Mouse (Mus musculus) liver, embryonic 14.5 days (tissue): ENCODE data around the gene Il20rb.

ENCODE experiments used
- CTCF ChIP-seq: IDR thresholded peaks from 2 replicates; pipeline ENCODE4 v1.5.1; 2016; ENCODE audit warnings: antibody characterized with exemption, low read depth, control low read depth
- EP300 ChIP-seq: IDR thresholded peaks from 2 replicates; pipeline ENCODE4 v1.6.1; 2016; ENCODE audit warnings: antibody characterized with exemption, low read depth

DNA sequence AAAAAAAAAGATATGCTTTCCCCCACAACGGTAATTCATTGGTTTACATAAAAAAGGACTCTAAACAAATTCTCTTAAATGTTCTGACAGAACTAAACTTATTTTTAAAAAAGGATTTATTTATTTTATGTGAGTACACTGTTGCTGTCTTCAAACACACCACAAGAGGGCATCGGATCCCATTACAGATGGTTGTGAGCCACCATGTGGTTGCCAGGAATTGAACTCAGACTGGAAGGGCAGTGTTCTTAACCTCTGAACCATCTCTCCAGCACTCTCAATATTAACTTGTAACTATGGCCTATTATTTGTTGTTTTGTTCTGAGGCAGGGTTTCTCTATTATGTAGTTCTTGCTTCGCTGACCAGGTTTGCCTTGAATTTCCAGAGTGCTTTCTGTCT is 33.4 kb upstream of the Il20rb start:
- peak; percentile 44; the same call in 1 of the 2 replicates for TF ChIP-seq CTCF
- TF ChIP-seq EP300: no peak
